Mouse (Mus musculus) neutrophil, adult 5-6 weeks (primary cell): ENCODE data around the gene Vps53. TPM values are rescaled to one million over a fixed set of nuclear protein-coding genes. Genes with fewer than 3 reads are reported as not detected.

ENCODE experiments used
- ATAC-seq: fragments of 151-379, 151-347 bp; 2 replicates; pipeline ENCODE4 v1.8.0; 2017; ENCODE audit warnings: mild to moderate bottlenecking, moderate TSS enrichment; ENCODE audit not compliant: insufficient number of reproducible peaks, poor library complexity, low FRiP score, severe bottlenecking; ENCODE audit errors: extremely low read depth
- total RNA-seq: library from RNA; stranded (forward); fragments of 200-1000 nt; gene quantifications from 2 replicates; pipeline ENCODE4 v1.2.3, GENCODE M21; 2017

The Vps53 gene
- total RNA-seq, 1 experiment from 2014 or later = 26.3 TPM

- ATAC-seq = no peak
Observed at GRCm38 (mm10) chr11:76130859-76131258, 48.6 kb downstream of the Vps53 start.

- no peak for ATAC-seq
Observed at GRCm38 (mm10) chr11:76125386-76125785, 54.1 kb downstream of the Vps53 start.

GRCm38 (mm10) chr11:76123517-76123916 lies 55.9 kb downstream of the Vps53 start:
- no peak for ATAC-seq

DNA sequence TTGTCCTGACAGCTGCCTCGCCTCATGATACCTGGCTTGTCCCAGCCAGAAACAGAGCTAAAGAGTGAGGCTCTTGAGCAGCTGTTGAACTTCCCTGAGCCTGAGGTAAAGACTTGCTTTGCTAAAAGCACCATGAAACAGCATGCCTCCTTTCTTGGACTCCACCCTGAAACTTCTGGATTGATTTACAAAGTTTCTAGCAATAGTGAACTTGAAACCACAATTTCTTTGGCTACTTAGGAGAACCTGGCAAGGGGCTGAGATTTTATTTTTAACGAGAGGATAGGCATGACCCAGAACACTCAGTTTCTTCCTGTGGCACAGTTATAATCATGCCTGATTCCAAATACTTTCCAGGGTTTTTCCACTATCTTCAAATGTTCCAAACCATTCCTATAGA lies 56.9 kb downstream of the Vps53 start:
- no peak for ATAC-seq

DNA sequence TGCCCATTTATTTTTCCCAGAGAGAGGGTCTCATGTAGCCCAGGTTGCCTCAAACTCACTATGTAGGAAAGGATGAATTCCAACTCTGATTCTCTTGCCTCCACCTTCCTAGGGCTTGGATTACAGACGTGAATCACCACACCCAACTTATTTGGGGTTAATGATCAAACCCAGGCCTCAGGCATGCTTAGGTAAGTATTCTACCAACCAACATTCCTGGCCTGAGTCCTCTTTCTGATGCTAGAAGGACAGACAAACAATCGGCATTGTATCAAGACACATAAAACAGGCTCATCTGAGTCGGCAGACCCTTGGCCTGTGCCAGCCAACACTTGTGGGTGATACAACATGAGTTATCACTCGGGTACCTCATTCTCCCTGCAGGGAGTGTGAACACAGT lies 58.4 kb downstream of the Vps53 start:
- ATAC-seq = no peak

DNA sequence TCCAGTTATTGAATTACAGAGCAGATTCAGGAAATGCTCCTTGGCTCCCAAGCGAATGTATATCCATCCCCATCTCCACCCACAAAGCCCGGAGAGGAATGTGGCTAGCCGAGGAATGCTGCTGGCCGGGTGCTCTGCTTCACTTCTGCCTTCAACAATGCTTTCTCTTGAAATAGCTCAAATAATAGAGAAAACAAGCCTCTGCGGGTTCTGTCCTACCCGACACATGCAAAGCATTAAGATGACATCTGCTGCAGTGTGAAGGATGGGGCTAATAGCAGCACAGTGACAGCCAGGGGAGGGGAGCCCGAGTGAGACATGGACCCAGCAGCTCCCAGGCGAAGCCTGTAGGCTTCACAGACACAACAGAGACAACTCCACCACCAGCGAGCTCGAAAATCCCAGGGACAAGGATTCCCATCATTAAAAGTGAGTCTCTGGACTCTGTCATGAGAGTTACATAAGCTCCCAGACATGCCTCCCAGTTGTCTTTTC lies 59.0 kb downstream of the Vps53 start:
- ATAC-seq = no peak

DNA sequence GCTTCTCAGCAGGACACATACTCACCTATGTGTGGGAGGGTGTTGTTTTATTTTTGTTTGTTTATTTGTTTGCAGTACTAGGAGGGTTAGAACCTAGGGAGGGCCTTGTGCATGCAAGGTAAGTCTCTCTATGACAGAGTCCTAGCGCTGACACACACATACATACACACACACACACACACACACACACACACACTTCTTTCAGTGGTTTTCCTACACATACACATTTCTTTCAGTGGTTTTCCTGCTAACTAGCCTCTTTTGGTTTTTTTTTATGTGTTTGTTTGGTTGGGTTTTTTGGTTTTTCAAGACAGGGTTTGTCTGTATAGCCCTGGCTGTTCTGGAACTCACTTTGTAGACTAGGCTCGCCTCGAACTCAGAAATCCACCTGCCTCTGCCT lies 69.0 kb downstream of the Vps53 start:
- ATAC-seq = no peak

DNA sequence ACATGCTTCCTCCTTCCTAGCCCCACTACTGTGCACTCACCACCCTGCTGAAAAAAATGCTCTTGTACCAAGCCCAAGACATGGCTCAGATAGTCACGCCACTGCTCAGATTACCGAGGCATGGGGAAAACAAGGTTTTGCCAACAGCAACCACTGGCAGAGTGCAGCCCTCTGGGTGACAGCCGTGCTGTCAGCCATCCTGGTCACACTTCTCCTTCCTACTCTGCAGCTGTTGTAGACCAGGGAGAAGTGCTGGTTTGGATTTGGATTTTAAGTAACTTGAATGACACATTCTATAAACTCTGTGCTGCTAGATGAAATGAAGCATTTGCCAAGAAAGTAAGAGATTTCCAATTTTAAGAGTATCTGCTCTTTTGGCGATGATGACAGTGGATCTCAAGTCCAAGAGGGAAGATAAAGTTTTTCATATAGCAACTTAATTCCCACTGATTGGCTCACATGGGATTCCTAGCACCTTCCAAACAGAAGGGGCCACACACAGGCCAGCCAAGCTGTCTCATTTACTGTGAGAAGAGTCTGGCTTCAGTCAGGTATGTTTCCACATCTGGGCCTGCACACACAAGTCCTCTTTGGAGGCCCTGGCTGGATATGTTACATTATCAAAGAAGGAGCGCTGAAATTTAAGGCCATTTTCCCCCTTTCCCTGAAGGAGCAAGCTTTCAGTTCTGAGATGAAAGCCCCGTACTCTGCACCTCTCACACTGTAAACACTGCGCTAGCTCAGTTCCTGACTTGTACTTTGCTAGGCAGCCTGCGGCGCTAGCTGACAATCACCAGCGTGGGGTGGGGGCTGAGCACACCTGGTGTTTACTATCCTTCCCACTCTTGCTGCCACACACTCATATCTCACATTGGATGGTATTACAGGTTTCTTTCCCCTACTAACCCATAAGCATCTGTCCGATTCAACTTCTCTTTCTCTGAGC lies 72.6 kb downstream of the Vps53 start:
- no peak for ATAC-seq

- no peak for ATAC-seq
Observed at GRCm38 (mm10) chr11:76101154-76101553, 78.3 kb downstream of the Vps53 start.

- ATAC-seq = no peak
Observed at GRCm38 (mm10) chr11:76099193-76099975, 80.1 kb downstream of the Vps53 start.

GRCm38 (mm10) chr11:76093610-76094009 lies 85.8 kb downstream of the Vps53 start:
- ATAC-seq = no peak

DNA sequence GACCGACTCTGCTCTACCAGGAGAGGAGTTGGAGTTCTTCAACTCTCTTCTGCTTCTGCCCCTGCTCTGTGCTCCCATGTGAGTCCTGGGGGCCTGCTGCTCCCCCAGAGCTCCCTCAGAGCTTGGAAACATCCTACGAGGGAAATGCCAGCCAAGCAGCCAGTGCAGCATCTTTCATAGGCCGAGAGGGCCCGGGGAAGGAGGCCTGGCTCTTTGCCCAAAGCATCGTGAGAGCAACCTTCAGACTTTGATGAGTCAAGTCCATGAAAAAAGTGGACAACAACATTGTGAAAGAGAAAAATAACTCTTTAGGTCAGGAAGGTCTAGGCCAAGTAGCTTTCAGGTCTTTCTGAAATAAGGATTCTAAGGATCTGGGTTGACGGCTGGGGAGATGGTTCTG lies 89.7 kb downstream of the Vps53 start:
- no peak for ATAC-seq

DNA sequence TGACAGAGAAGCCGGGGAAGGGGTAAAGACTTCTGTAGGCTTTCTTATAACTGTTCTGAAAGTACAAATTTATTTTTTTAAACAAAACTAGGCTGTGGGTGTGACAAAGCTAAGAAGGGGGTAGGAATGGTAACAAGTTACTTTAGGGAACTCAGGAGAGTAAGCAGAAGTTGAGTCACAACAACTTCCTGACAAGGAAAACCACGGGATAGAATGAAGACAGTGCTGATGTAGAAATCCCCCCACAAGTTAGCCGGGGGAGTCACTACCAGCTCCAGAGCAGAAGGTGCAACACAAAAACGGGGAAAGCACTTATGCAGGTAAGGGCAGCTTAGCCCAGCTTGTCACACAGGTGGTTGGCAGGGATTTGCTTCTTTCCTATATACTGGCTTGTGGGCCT lies 90.9 kb downstream of the Vps53 start:
- no peak for ATAC-seq

DNA sequence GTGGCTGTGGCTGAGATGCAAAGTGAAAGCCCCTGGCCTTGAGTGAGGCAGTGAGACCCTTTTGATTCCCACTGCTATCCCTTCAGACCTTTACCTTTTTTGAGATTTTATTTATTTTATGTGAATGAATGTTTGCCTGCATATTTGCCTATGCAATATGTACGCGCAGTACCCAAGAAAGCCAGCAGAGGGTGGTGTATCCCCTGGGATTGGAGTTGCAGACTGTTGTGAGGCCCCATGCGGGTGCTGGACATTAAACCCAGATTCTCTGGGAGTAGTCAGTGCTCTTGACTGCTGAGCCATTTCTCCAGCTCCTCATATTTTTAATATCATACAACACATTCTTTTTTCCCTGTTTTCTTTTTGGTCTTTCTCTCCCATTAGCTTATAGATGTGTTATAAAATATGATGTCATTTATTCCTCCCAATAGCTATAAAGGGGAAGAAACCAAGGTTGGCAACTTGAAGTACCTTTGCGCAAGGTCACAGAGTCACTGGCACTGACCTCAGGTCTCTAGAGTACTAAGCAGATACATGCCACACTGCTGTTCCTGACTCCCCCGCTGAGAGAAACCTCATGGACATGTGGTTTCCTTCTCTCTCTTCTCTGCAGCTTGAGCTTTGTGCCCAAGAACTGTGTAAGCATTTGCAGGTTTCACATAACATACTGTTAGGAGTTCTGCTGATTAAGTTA lies 93.4 kb downstream of the Vps53 start:
- 0 out of 2 replicates have a peak, but pooled peaks have one; percentile 39 for ATAC-seq

- no peak for ATAC-seq
Observed at GRCm38 (mm10) chr11:76084943-76085342, 94.5 kb downstream of the Vps53 start.

DNA sequence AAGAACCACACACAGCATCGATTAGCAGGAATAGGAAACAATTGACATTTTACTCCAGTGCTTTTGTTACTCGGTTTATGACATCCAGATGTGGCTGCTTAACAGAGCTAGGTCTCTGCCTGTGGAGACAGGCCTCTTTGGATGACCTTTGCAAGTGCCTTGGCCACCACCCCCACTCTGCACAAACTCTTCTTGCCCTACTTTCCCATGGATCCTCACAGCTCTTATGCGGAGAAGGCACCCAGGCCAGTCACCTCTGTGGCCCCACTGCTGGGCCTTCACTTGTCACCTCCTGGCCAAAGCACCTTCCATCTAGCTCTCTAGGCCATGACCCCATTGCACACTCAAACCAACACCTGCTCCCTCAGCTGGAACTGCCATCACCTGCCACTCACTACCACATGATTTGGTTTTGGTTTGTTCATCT lies 95.5 kb downstream of the Vps53 start:
- ATAC-seq = no peak

- no peak for ATAC-seq
Observed at GRCm38 (mm10) chr11:76081048-76081640, 98.3 kb downstream of the Vps53 start.

- ATAC-seq = no peak
Observed at GRCm38 (mm10) chr11:76080293-76080692, 99.2 kb downstream of the Vps53 start.

DNA sequence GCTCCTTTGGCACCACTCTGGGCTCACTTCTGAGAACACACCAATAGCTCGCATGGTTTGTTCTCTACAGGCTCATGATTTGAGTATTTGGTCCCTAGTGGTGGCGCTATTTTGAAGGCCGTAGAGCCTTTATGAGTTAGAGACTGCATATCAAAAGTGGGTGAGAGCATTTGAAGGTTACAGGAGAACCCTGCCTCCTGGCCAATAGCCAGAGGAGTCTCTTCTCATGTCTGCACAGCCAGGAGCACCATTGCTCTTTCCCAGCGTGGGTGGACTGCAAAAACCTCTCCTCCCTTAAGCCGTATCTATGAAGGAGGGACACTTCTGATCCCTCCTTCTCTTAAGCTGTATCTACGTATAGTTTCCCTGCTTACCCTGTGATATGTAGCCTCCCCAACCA lies 102.1 kb downstream of the Vps53 start:
- no peak for ATAC-seq
